Mouse (Mus musculus) embryonic facial prominence, embryonic 12.5 days (tissue): Measurements from ENCODE around the gene Arfgef3. TPM values are rescaled to one million over a fixed set of nuclear protein-coding genes. Genes with fewer than 3 reads are reported as not detected.

ENCODE experiments used
- ATAC-seq: fragments of 200-750 bp; cut with Nextera tagmentation; 2 replicates; pipeline ENCODE4 v1.8.0; 2017; ENCODE audit not compliant: insufficient number of reproducible peaks, insufficient read depth, low FRiP score, low TSS enrichment
- H3K27ac ChIP-seq: fragments of 300-500 bp; sonication (generic); 2 replicates; pipeline ENCODE4 v1.5.1; 2016; ENCODE audit warnings: mild to moderate bottlenecking
- H3K27me3 ChIP-seq: fragments of 300-500 bp; sonication (generic); 2 replicates; pipeline ENCODE4 v1.6.1; 2016; ENCODE audit warnings: mild to moderate bottlenecking, moderate library complexity
- H3K36me3 ChIP-seq: fragments of 300-500 bp; sonication (generic); 2 replicates; pipeline ENCODE4 v1.6.1; 2016; ENCODE audit warnings: mild to moderate bottlenecking
- H3K4me1 ChIP-seq: fragments of 300-500 bp; sonication (generic); 2 replicates; pipeline ENCODE4 v1.6.1; 2016
- H3K4me2 ChIP-seq: fragments of 300-500 bp; sonication (generic); replicated peaks from 2 replicates; pipeline ENCODE4 v1.6.1; 2016; ENCODE audit warnings: mild to moderate bottlenecking, moderate library complexity
- H3K4me3 ChIP-seq: fragments of 300-500 bp; sonication (generic); 2 replicates; pipeline ENCODE4 v1.5.1; 2016; ENCODE audit warnings: mild to moderate bottlenecking
- H3K9ac ChIP-seq: fragments of 300-500 bp; sonication (generic); 2 replicates; pipeline ENCODE4 v1.6.1; 2016; ENCODE audit warnings: mild to moderate bottlenecking, moderate library complexity
- H3K9me3 ChIP-seq: fragments of 300-500 bp; sonication (generic); 2 replicates; pipeline ENCODE4 v1.6.1; 2016; ENCODE audit warnings: mild to moderate bottlenecking, moderate library complexity
- WGBS: fragments of 180-500 bp; shearing (Covaris S2); methylation state at CpG from one replicate; pipeline ENCODE4 v1.1.7; 2016; 5-methylcytosine and 5-hydroxymethylcytosine counted together
- polyA plus RNA-seq: library from polyadenylated mRNA; unstranded; fragments of >200 nt; fragmentation: Nextera tagmentation; extraction: Ambion mirVana; gene quantifications from 2 replicates; pipeline ENCODE4 v1.2.1, GENCODE M21; 2016

The Arfgef3 gene
- polyA plus RNA-seq, 1 experiment from 2014 or later = 0.90 TPM

DNA sequence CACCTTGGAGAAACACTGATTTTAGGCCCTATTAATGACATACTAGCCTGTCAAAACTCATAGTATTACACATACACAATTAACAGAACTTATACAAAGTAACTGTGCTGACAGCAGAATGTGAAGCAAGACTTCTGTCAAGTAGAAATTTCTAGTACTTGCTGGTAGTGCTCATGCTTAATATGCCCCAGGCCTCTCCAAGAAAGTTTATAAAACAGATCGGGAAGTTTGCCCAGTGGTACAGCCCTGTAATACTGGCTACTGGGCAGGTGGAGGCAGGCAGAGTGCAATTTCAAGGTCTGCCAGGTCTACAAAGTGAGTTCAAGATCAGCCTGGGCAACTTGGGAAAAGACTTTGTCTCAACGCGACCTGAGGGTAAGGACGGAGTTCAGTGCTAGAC, 32.3 kb downstream of the Arfgef3 start:
- H3K9ac ChIP-seq = no peak overlapping the region
- no peaks in the 10 kb centered on the region for H3K27me3 ChIP-seq
- WGBS = 89% methylated on average over 4 of the region's 4 CpGs
- H3K36me3 ChIP-seq = no peaks in the 10 kb centered on the region
- H3K4me1 ChIP-seq = no peaks in the 10 kb centered on the region
- no peak overlapping the region for H3K4me3 ChIP-seq
- no peaks in the 10 kb centered on the region for H3K9me3 ChIP-seq
- no peak overlapping the region for H3K27ac ChIP-seq
- no peak overlapping the region for H3K4me2 ChIP-seq
- no peak for ATAC-seq

DNA sequence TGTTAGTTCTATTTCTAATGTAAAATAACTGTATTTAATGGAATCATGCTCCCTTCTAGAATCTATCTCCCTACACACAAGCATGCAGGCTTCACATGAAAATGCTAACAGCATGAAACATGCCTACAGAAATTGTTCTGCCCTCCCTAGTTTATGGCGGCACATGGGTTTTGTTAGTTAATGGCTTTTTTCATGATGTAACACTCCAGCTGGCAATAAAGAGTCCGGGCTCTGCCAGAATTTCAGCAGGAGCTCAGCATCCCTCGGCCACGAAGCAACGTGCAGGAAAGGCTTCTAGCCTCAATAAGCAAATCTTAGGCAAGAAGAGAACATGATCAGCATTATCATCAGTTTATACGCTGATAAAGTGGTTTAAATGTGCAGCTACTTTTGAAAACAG, 32.8 kb downstream of the Arfgef3 start:
- ATAC-seq = no peak
- Histone ChIP-seq H3K4me1 (no peaks in the 10 kb centered on the region), H3K27ac (no peak overlapping the region), H3K9me3 (no peaks in the 10 kb centered on the region), H3K27me3 (no peaks in the 10 kb centered on the region), H3K9ac (no peak overlapping the region), H3K4me3 (no peak overlapping the region), H3K36me3 (no peaks in the 10 kb centered on the region), H3K4me2 (no peak overlapping the region)
- 80% methylated on average over 6 of the region's 6 CpGs for WGBS

DNA sequence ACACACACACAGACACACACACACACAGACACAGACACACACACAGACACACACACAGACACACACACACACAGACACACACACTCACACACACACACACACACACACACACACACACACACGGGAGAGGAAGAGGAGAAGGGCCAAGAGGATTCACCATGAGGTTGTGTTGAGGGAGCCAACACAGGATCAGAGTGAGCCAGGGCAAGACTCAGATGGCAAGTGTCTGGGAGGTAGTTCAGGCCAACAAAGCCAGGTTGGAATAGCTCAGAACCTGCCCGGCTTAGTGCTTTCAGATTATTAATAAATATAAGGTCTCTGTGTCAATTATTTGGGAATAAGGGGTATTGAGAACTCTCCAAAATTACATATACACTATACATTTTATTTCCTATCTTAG, 33.9 kb downstream of the Arfgef3 start:
- Histone ChIP-seq H3K4me3 (no peak overlapping the region), H3K36me3 (no peaks in the 10 kb centered on the region), H3K4me2 (no peak overlapping the region), H3K27me3 (no peaks in the 10 kb centered on the region), H3K27ac (no peak overlapping the region), H3K9ac (no peak overlapping the region), H3K9me3 (no peaks in the 10 kb centered on the region), H3K4me1 (no peaks in the 10 kb centered on the region)
- 84% methylated on average over 1 of the region's 2 CpGs for WGBS
- no peak for ATAC-seq

DNA sequence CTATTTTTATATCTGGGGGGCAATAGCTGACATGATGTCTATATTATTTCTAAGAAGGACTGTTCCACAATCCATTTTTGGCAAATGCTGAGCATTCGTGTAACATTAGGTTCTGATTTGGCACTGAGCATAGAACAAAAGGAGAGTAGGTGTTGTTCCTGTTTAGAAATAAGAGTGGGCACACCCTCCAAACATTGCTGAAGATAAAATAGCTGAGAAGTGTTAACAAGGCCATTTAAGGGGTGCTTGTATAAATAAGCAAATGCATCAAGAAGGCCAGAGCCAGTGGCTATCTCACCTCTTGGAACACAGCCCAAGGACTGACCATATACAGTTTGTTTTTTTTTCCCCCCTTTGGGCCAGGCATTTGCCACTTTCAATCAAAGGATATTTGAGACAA, 35.1 kb downstream of the Arfgef3 start:
- Histone ChIP-seq H3K27ac (no peak overlapping the region), H3K27me3 (no peaks in the 10 kb centered on the region), H3K36me3 (no peaks in the 10 kb centered on the region), H3K4me3 (no peak overlapping the region), H3K4me1 (no peaks in the 10 kb centered on the region), H3K4me2 (no peak overlapping the region), H3K9ac (no peak overlapping the region), H3K9me3 (no peaks in the 10 kb centered on the region)
- 89% methylated on average over 1 of the region's 1 CpGs for WGBS
- ATAC-seq = no peak

DNA sequence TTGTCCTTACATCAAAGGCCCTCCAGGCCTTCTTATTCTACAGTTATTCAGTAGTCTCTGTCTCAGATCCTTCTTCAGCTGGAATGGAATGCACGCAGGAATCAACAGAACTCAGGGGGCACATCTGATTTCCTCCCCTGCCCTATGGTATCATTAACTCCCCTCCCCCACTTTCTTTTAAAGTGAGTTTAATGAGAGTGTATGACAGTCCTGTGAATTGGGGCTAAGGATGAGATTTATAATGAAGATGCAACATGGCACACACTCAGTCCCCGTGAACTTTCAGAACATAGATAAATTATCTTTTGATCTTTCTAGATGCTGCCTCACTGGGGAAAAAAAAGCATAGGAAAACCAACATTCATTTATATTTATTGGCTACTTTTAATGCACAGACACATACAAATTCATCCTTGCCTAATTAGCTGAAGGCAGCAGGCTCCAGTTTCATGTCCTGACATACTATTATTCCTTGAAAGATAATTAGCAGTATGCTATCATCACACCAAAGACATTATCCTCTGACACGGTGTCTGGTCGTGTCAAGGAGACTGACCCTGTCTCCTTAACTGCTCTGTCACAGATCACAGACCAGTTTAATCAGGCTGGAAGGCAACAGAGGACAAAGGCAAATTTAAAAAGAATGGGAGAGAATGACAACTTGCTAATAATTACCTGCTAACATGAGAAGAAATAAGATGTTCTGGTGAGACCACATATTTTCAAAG, 39.2 kb downstream of the Arfgef3 start:
- Histone ChIP-seq H3K9me3 (no peaks in the 10 kb centered on the region), H3K27ac (no peak overlapping the region), H3K27me3 (no peaks in the 10 kb centered on the region), H3K36me3 (no peaks in the 10 kb centered on the region), H3K4me2 (no peak overlapping the region), H3K4me3 (no peak overlapping the region), H3K4me1 (no peaks in the 10 kb centered on the region), H3K9ac (no peak overlapping the region)
- 58% methylated on average over 4 of the region's 4 CpGs for WGBS
- ATAC-seq = no peak

DNA sequence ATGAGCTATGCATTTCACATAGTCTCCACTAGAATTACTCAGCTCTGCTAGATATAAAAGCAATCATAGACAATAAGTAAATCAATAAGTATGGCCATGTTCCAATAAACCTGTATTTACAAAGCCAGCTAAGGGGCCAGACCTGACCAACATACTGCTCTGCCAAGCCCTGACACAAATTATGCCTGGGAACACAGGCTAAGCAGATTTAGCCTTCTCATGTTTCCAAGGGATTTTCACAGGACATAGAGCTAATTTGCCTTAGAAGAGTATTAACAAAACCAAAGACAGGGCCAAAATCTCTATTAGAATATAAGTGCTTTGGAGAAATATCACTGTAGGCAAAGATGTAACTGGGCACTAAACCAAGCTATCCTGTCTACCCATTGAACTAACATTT, 42.2 kb downstream of the Arfgef3 start:
- no peaks in the 10 kb centered on the region for H3K36me3 ChIP-seq
- no peak overlapping the region for H3K9ac ChIP-seq
- no peaks in the 10 kb centered on the region for H3K9me3 ChIP-seq
- H3K4me1 ChIP-seq = no peaks in the 10 kb centered on the region
- H3K4me3 ChIP-seq = no peak overlapping the region
- ATAC-seq = no peak
- H3K27me3 ChIP-seq = no peaks in the 10 kb centered on the region
- H3K4me2 ChIP-seq = no peak overlapping the region
- H3K27ac ChIP-seq = no peak overlapping the region

DNA sequence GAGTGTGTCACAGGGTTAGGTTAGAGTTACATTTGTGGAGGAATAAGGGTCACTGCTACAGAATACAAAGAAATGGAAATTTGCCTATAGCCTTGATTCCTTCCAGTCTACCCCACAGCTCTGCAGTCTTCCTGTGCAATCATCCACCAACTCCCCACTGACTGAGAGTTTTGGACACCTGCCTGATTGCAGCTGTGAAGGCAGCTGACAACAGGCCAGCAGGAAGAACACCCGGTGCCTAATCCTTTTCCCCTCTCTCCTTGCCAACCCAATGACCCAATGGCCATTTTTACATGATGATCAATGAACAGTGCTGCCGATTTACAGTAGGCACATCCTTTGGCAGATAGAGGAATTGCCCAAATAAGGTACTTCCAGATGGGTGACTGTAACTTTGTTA, 43.6 kb downstream of the Arfgef3 start:
- no peak overlapping the region for H3K9ac ChIP-seq
- no peak overlapping the region for H3K4me2 ChIP-seq
- H3K27me3 ChIP-seq = no peaks in the 10 kb centered on the region
- no peak overlapping the region for H3K27ac ChIP-seq
- H3K4me3 ChIP-seq = no peak overlapping the region
- no peak for ATAC-seq
- no peaks in the 10 kb centered on the region for H3K4me1 ChIP-seq
- 84% methylated on average over 2 of the region's 2 CpGs for WGBS
- no peaks in the 10 kb centered on the region for H3K9me3 ChIP-seq
- H3K36me3 ChIP-seq = no peaks in the 10 kb centered on the region

DNA sequence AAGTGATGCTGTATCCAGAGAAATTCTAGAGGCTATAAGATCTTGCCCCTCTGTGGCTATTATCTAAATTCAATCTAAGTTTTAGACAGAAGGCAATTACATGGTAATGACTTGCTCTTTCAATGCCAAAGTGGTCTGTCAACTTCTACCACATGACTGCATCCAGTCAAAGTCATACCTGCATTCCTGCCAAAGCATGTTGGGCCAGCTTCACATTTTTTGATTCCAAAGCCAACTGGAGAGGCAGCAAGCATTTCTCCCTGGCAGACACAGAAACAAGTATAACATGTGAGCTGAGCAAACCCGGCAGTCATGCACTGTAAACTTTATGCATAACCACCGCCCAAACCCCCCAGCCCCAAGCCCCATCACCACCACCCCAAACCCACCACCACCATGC, 44.6 kb downstream of the Arfgef3 start:
- Histone ChIP-seq H3K9ac (no peak overlapping the region), H3K27ac (no peak overlapping the region), H3K36me3 (no peaks in the 10 kb centered on the region), H3K9me3 (no peaks in the 10 kb centered on the region), H3K4me1 (no peaks in the 10 kb centered on the region), H3K4me2 (no peak overlapping the region), H3K4me3 (no peak overlapping the region), H3K27me3 (no peaks in the 10 kb centered on the region)
- WGBS = 92% methylated on average over 2 of the region's 2 CpGs
- no peak for ATAC-seq

DNA sequence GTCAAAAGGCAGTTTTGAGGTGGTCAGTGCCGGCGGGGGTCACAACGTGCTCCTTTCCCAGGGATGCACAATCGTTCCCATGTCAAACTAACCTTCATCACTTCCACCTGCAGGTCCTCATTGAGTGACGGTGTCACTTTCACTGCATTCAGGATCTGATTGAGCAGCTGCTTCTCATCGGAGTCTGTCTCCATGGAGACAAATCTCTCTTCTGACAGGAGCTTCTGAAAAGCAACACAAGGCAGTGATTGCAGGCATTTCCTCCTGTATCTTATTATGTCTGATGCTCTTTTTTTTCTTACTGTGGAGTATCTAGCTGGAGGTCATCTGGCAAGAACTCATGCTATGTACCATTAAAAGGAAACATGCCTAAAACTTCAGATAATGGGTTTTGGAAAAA, 47.3 kb downstream of the Arfgef3 start:
- H3K9me3 ChIP-seq = no peaks in the 10 kb centered on the region
- no peak overlapping the region for H3K9ac ChIP-seq
- no peak for ATAC-seq
- H3K27me3 ChIP-seq = no peaks in the 10 kb centered on the region
- no peak overlapping the region for H3K4me2 ChIP-seq
- H3K4me1 ChIP-seq = no peaks in the 10 kb centered on the region
- WGBS = 49% methylated on average over 6 of the region's 6 CpGs
- no peak overlapping the region for H3K4me3 ChIP-seq
- H3K36me3 ChIP-seq = no peaks in the 10 kb centered on the region
- H3K27ac ChIP-seq = no peak overlapping the region

DNA sequence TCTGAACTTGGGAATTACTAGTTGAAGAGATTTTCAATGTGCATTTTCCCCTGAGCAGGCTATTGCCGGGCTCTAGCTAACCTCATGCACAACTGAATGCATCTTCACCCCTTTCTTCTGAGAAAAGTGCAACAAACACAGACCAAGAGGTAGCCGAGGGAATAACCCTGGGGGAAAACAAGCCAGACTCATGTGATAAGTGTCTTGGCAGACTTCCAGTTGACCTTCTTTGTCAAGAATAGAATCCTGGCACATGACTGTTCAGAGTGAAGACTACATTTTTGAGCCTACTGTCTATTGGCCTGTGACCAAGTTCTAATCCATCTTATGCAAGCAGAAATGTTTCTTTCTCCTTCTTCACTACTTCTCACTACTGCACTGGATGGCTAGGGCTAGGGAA, 55.5 kb downstream of the Arfgef3 start:
- Histone ChIP-seq H3K4me1 (no peaks in the 10 kb centered on the region), H3K27me3 (no peaks in the 10 kb centered on the region), H3K27ac (no peak overlapping the region), H3K9ac (no peak overlapping the region), H3K36me3 (no peaks in the 10 kb centered on the region), H3K4me3 (no peak overlapping the region), H3K4me2 (no peak overlapping the region), H3K9me3 (no peaks in the 10 kb centered on the region)
- ATAC-seq = no peak
- 55% methylated on average over 2 of the region's 2 CpGs for WGBS

DNA sequence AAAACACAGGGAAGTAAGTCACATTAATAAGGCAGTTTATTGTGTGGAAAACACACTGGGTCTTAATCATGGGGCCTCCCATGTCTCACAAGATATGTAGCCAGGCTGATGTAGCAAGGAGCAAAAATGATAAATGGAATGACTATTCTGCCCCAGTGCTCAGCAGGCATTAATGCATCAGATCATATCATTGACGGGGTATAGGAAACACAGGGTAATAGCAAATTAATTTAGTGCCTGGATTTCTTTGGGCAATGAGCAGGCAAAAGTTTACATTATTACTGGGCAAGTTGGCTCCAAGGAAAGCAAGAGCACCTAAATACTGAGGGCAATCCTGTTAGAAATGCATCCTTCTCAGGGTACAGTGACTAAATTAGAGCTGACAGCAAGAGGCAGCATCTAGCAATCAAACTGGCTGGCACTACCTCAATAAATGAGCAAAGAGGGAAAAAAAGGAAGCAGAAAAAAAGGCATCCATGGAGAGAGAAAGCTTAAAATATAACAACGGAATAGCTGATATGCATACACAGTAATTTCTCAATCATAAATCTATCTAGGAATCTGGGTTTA, 62.3 kb downstream of the Arfgef3 start:
- H3K9me3 ChIP-seq = no peaks in the 10 kb centered on the region
- no peak for ATAC-seq
- no peak overlapping the region for H3K27ac ChIP-seq
- H3K27me3 ChIP-seq = no peaks in the 10 kb centered on the region
- H3K4me3 ChIP-seq = no peak overlapping the region
- H3K9ac ChIP-seq = no peak overlapping the region
- H3K36me3 ChIP-seq = no peaks in the 10 kb centered on the region
- H3K4me1 ChIP-seq = no peaks in the 10 kb centered on the region
- WGBS = 86% methylated on average over 2 of the region's 2 CpGs
- no peak overlapping the region for H3K4me2 ChIP-seq

DNA sequence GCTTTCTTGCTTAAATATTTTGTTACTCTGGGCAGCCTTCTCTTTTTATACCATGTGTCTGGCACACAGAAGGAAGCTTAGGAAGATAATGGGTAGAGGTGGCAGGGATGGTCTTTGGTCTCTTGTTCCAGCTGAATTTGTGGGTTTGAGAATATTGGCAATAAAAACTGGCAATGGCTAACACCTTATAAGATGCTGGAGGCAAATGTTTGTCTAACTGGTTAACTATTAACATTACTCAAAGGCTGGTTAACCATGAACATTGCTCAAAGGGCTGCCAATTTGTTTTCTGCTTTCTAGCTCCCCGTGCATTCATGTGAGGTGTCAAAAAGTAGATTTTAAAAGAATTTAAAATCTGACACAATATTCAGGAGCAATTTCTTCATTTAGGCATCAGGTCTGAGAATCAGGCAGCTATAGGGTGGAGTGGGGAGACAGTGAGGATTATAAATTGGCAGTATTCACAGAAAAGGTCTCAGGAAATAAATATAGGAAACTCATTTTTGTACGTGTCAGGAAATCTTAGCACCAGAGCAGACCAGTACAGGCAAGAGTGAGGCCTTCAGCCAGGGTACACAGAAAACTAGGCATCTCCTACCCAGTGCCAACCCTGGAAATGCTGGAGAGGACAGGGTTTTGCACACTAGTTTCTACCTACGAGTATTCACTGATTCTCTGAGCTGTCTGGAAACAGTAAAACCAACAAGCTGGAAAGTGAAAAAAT, 62.9 kb downstream of the Arfgef3 start:
- Histone ChIP-seq H3K27ac (no peak overlapping the region), H3K36me3 (no peaks in the 10 kb centered on the region), H3K27me3 (no peaks in the 10 kb centered on the region), H3K4me3 (no peak overlapping the region), H3K4me2 (no peak overlapping the region), H3K4me1 (no peaks in the 10 kb centered on the region), H3K9ac (no peak overlapping the region), H3K9me3 (no peaks in the 10 kb centered on the region)
- WGBS = 77% methylated on average over 3 of the region's 3 CpGs
- no peak for ATAC-seq
